Mouse (Mus musculus): Measurements from ENCODE around the gene Phldb2.

DNA sequence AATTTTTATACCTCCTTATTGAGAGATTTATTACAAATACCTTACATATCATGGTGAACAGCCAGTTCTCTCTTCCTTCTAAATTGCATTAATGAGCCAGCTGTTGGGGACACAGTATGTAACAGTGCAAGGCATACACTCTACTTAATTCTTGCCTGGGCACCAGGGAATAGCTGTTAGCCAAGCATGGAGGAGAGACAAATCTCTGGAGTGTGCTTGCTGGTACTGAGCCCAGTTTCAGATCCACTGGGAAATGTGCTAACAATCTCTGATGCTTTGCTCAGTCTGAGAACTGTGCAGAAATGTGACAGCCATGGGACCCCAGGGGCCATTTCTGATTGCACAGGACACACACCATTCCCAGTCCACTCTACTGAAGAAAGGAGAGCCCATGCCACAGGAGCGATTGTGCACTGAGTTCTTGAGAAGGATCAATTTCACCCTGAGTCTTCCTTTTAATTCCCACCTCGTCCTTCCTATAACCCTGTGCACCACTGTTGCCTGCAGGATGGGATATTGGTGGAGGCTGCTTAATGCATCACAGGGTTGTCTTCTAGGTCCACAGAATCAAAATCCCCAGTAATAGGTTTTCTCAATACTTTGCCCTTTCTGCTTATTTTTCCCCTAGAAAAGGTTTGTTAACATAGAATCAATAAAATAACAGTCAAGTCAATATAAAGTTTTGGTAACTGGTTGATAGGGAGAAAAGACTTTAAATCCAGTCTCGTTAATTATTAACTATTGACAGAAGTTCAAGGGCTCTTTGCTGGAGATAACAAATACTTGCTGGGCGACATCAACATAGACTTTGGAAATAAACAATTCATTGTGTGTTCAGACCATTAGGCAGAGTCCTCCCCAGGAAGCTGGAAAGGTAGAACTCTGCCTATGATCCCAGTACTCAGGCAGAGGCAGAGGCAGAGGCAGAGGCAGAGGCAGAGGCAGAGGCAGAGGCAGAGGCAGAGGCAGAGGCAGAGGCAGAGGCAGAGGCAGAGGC, 31.5 kb upstream of the Phldb2 start:
- no peak for TF ChIP-seq POLR2A (IDR thresholded peaks at IDR 0.05; ENCODE audit: borderline replicate concordance, extremely low read depth, insufficient read depth, insufficient read length, poor library complexity, severe bottlenecking)
- TF ChIP-seq CTCF (IDR thresholded peaks at IDR 0.05; ENCODE audit: borderline replicate concordance, extremely low read depth, insufficient read depth, insufficient read length), result no peak
